Mouse (Mus musculus) hindbrain, embryonic 12.5 days (tissue): Measurements from ENCODE around the gene Ldhal6b. TPM values are rescaled to one million over a fixed set of nuclear protein-coding genes. Genes with fewer than 3 reads are reported as not detected.

ENCODE experiments used
- ATAC-seq: fragments of 200-750 bp; cut with Nextera tagmentation; 2 replicates; pipeline ENCODE4 v1.8.0; 2017; ENCODE audit warnings: moderate TSS enrichment; ENCODE audit not compliant: low FRiP score
- H3K27ac ChIP-seq: fragments of 300-500 bp; sonication (generic); 2 replicates; pipeline ENCODE4 v1.5.1; 2016; ENCODE audit warnings: mild to moderate bottlenecking
- H3K27me3 ChIP-seq: fragments of 300-500 bp; sonication (generic); 2 replicates; pipeline ENCODE4 v1.6.1; 2016; ENCODE audit warnings: mild to moderate bottlenecking
- H3K36me3 ChIP-seq: fragments of 300-500 bp; sonication (generic); 2 replicates; pipeline ENCODE4 v1.6.1; 2016; ENCODE audit warnings: mild to moderate bottlenecking
- H3K4me1 ChIP-seq: fragments of 300-500 bp; sonication (generic); 2 replicates; pipeline ENCODE4 v1.6.1; 2016
- H3K4me2 ChIP-seq: fragments of 300-500 bp; sonication (generic); replicated peaks from 2 replicates; pipeline ENCODE4 v1.6.1; 2016; ENCODE audit warnings: mild to moderate bottlenecking
- H3K4me3 ChIP-seq: fragments of 300-500 bp; sonication (generic); 2 replicates; pipeline ENCODE4 v1.5.1; 2016; ENCODE audit warnings: mild to moderate bottlenecking
- H3K9ac ChIP-seq: fragments of 300-500 bp; sonication (generic); 2 replicates; pipeline ENCODE4 v1.6.1; 2016; ENCODE audit warnings: mild to moderate bottlenecking, moderate library complexity
- H3K9me3 ChIP-seq: fragments of 300-500 bp; sonication (generic); replicated peaks from 2 replicates; pipeline ENCODE4 v1.6.1; 2016; ENCODE audit warnings: mild to moderate bottlenecking
- WGBS: fragments of 180-500 bp; shearing (Covaris S2); methylation state at CpG from one replicate; pipeline ENCODE4 v1.1.7; 2016; 5-methylcytosine and 5-hydroxymethylcytosine counted together
- polyA plus RNA-seq: library from polyadenylated mRNA; unstranded; fragments of >200 nt; fragmentation: Nextera tagmentation; extraction: Ambion mirVana; gene quantifications from 2 replicates; pipeline ENCODE4 v1.2.1, GENCODE M21; 2016

The Ldhal6b gene
- polyA plus RNA-seq, 1 experiment from 2014 or later = not detected

- WGBS = 43% methylated on average over 10 of the region's 10 CpGs
- Histone ChIP-seq H3K4me1 (peaks cover 19% of the 10 kb centered on the region), H3K4me3 (no peak overlapping the region), H3K9me3 (no peaks in the 10 kb centered on the region), H3K36me3 (peaks cover 11% of the 10 kb centered on the region; the same call in 1 of the 2 replicates), H3K9ac (no peak overlapping the region), H3K27me3 (peaks cover 23% of the 10 kb centered on the region), H3K4me2 (no peak overlapping the region), H3K27ac (no peak overlapping the region; the same call in 1 of the 2 replicates)
- no peak for ATAC-seq
Measured at GRCm38 (mm10) chr17:5406566-5406965, 12.0 kb downstream of the Ldhal6b start.

GRCm38 (mm10) chr17:5403885-5404284 is 14.7 kb downstream of the Ldhal6b start:
- Histone ChIP-seq H3K4me3 (no peak overlapping the region), H3K27ac (no peak overlapping the region), H3K27me3 (peaks cover 23% of the 10 kb centered on the region), H3K9ac (no peak overlapping the region), H3K36me3 (no peaks in the 10 kb centered on the region), H3K4me1 (peaks cover 19% of the 10 kb centered on the region), H3K9me3 (no peaks in the 10 kb centered on the region), H3K4me2 (no peak overlapping the region)
- 84% methylated on average over 6 of the region's 6 CpGs for WGBS
- ATAC-seq = no peak

- Histone ChIP-seq H3K36me3 (no peaks in the 10 kb centered on the region), H3K27ac (no peak overlapping the region), H3K9me3 (no peaks in the 10 kb centered on the region), H3K4me2 (peak overlapping the region; percentile 21), H3K4me3 (no peak overlapping the region), H3K4me1 (peaks cover 19% of the 10 kb centered on the region), H3K27me3 (peaks cover 27% of the 10 kb centered on the region), H3K9ac (no peak overlapping the region)
- 30% methylated on average over 8 of the region's 8 CpGs for WGBS
- ATAC-seq = 0 out of 2 replicates have a peak, but pooled peaks have one; percentile 43
Measured at GRCm38 (mm10) chr17:5402624-5403023, 15.9 kb downstream of the Ldhal6b start.

- H3K4me2 ChIP-seq = peak overlapping the region; percentile 30; the same call in 1 of the 2 replicates
- no peaks in the 10 kb centered on the region for H3K36me3 ChIP-seq
- no peaks in the 10 kb centered on the region for H3K9me3 ChIP-seq
- peak; percentile 27; the same call in 1 of the 2 replicates for ATAC-seq
- 5% methylated on average over 9 of the region's 9 CpGs for WGBS
- peaks cover 22% of the 10 kb centered on the region for H3K4me1 ChIP-seq
- H3K27me3 ChIP-seq = peaks cover 28% of the 10 kb centered on the region
- no peak overlapping the region for H3K4me3 ChIP-seq
- no peak overlapping the region for H3K9ac ChIP-seq
- no peak overlapping the region for H3K27ac ChIP-seq
Measured at GRCm38 (mm10) chr17:5402069-5402468, 16.5 kb downstream of the Ldhal6b start.

- ATAC-seq = no peak
- Histone ChIP-seq H3K4me2 (no peak overlapping the region), H3K27me3 (peaks cover 31% of the 10 kb centered on the region), H3K27ac (no peak overlapping the region), H3K9me3 (no peaks in the 10 kb centered on the region), H3K9ac (no peak overlapping the region), H3K4me3 (no peak overlapping the region), H3K4me1 (peaks cover 23% of the 10 kb centered on the region), H3K36me3 (no peaks in the 10 kb centered on the region)
- 91% methylated on average over 10 of the region's 10 CpGs for WGBS
Measured at GRCm38 (mm10) chr17:5401288-5401687, 17.3 kb downstream of the Ldhal6b start.

- Histone ChIP-seq H3K4me3 (no peak overlapping the region), H3K27ac (no peak overlapping the region), H3K9me3 (no peaks in the 10 kb centered on the region), H3K27me3 (peaks cover 34% of the 10 kb centered on the region), H3K9ac (no peak overlapping the region), H3K4me2 (no peak overlapping the region), H3K4me1 (peaks cover 23% of the 10 kb centered on the region), H3K36me3 (no peaks in the 10 kb centered on the region)
- no peak for ATAC-seq
- 80% methylated on average over 14 of the region's 14 CpGs for WGBS
Measured at GRCm38 (mm10) chr17:5400435-5401090, 18.0 kb downstream of the Ldhal6b start.

GRCm38 (mm10) chr17:5397148-5398007 is 21.2 kb downstream of the Ldhal6b start:
- Histone ChIP-seq H3K9ac (no peak overlapping the region), H3K4me2 (no peak overlapping the region; the same call in 1 of the 2 replicates)

GRCm38 (mm10) chr17:5396213-5396612 is 22.4 kb downstream of the Ldhal6b start:
- ATAC-seq = no peak
- Histone ChIP-seq H3K36me3 (no peaks in the 10 kb centered on the region), H3K4me1 (peaks cover 4% of the 10 kb centered on the region; the same call in 1 of the 2 replicates), H3K4me3 (no peak overlapping the region), H3K4me2 (no peak overlapping the region), H3K9ac (no peak overlapping the region), H3K27ac (no peak overlapping the region), H3K27me3 (peaks cover 11% of the 10 kb centered on the region), H3K9me3 (peaks cover 6% of the 10 kb centered on the region; the same call in 1 of the 2 replicates)
- WGBS = 66% methylated on average over 5 of the region's 5 CpGs

More at GRCm38 (mm10) chr17:5397148-5398007, 21.2 kb downstream of the Ldhal6b start:
- Histone ChIP-seq H3K4me1 (peaks cover 7% of the 10 kb centered on the region), H3K27me3 (peaks cover 11% of the 10 kb centered on the region), H3K27ac (no peak overlapping the region), H3K4me3 (no peak overlapping the region), H3K9me3 (peaks cover 6% of the 10 kb centered on the region; the same call in 1 of the 2 replicates), H3K36me3 (no peaks in the 10 kb centered on the region)
- peak; percentile 89 for ATAC-seq
- 26% methylated on average over 33 of the region's 33 CpGs for WGBS

GRCm38 (mm10) chr17:5395454-5396205 is 22.9 kb downstream of the Ldhal6b start:
- Histone ChIP-seq H3K4me2 (no peak overlapping the region), H3K9ac (no peak overlapping the region), H3K27ac (no peak overlapping the region), H3K4me1 (peaks cover 5% of the 10 kb centered on the region; the same call in 1 of the 2 replicates), H3K9me3 (peaks cover 6% of the 10 kb centered on the region; the same call in 1 of the 2 replicates), H3K4me3 (no peak overlapping the region), H3K36me3 (no peaks in the 10 kb centered on the region), H3K27me3 (peaks cover 11% of the 10 kb centered on the region)
- 90% methylated on average over 16 of the region's 16 CpGs for WGBS
- no peak for ATAC-seq

GRCm38 (mm10) chr17:5390682-5391081 is 27.9 kb downstream of the Ldhal6b start:
- H3K4me1 ChIP-seq = 0 out of 2 replicates have a peak, but pooled peaks cover 6% of the 10 kb centered on the region
- H3K4me2 ChIP-seq = no peak overlapping the region
- no peak overlapping the region for H3K4me3 ChIP-seq
- H3K27ac ChIP-seq = no peak overlapping the region
- no peaks in the 10 kb centered on the region for H3K36me3 ChIP-seq
- no peaks in the 10 kb centered on the region for H3K27me3 ChIP-seq
- 62% methylated on average over 10 of the region's 10 CpGs for WGBS
- H3K9me3 ChIP-seq = peaks cover 6% of the 10 kb centered on the region; the same call in 1 of the 2 replicates
- H3K9ac ChIP-seq = 0 out of 2 replicates have a peak overlapping the region, but pooled peaks have one; percentile 2
- ATAC-seq = 0 out of 2 replicates have a peak, but pooled peaks have one; percentile 35

- H3K9ac ChIP-seq = no peak overlapping the region
- H3K36me3 ChIP-seq = no peaks in the 10 kb centered on the region
- no peaks in the 10 kb centered on the region for H3K27me3 ChIP-seq
- H3K4me2 ChIP-seq = no peak overlapping the region
- ATAC-seq = no peak
- H3K4me1 ChIP-seq = 0 out of 2 replicates have a peak, but pooled peaks cover 6% of the 10 kb centered on the region
- H3K4me3 ChIP-seq = no peak overlapping the region
- no peak overlapping the region for H3K27ac ChIP-seq
- H3K9me3 ChIP-seq = peaks cover 4% of the 10 kb centered on the region; the same call in 1 of the 2 replicates
- 63% methylated on average over 3 of the region's 3 CpGs for WGBS
Measured at GRCm38 (mm10) chr17:5388351-5388750, 30.2 kb downstream of the Ldhal6b start.
